Mouse (Mus musculus) liver, postnatal 0 days (tissue): Measurements from ENCODE around the gene Ptk7. TPM values are rescaled to one million over a fixed set of nuclear protein-coding genes. Genes with fewer than 3 reads are reported as not detected.
"Not testable (repeated sequence)": the region's sequence is repeated elsewhere in the genome, so short reads cannot be mapped to it uniquely, and the experiment has no call there.

ENCODE experiments used
- ATAC-seq: fragments of 200-750 bp; cut with Nextera tagmentation; 2 replicates; pipeline ENCODE4 v1.8.0; 2017; ENCODE audit warnings: mild to moderate bottlenecking, moderate library complexity
- DNase-seq: peaks from one replicate; pipeline ENCODE4 v3.0.0-alpha.2; 2016
- H3K27ac ChIP-seq: fragments of 300-500 bp; sonication (generic); 2 replicates; pipeline ENCODE4 v1.5.1; 2014; ENCODE audit warnings: antibody characterized with exemption, moderate library complexity, mild to moderate bottlenecking, low read depth
- H3K27me3 ChIP-seq: fragments of 300-500 bp; sonication (generic); 2 replicates; pipeline ENCODE4 v1.6.1; 2014; ENCODE audit warnings: low read length, control low read depth, mixed read lengths; ENCODE audit not compliant: insufficient read depth
- H3K36me3 ChIP-seq: fragments of 300-500 bp; sonication (generic); replicated peaks from 2 replicates; pipeline ENCODE4 v1.6.1; 2014; ENCODE audit warnings: mild to moderate bottlenecking, control low read depth, low read length, moderate library complexity, mixed read lengths; ENCODE audit not compliant: insufficient read depth
- H3K4me1 ChIP-seq: fragments of 300-500 bp; sonication (generic); 2 replicates; pipeline ENCODE4 v1.6.1; 2014; ENCODE audit warnings: antibody characterized with exemption, mild to moderate bottlenecking, control low read depth; ENCODE audit not compliant: insufficient read depth
- H3K4me2 ChIP-seq: fragments of 300-500 bp; sonication (generic); 2 replicates; pipeline ENCODE4 v1.6.1; 2014; ENCODE audit warnings: low read depth, mild to moderate bottlenecking, low read length, moderate library complexity, mixed read lengths
- H3K4me3 ChIP-seq: fragments of 300-500 bp; sonication (generic); 2 replicates; pipeline ENCODE4 v1.5.1; 2014; ENCODE audit warnings: low read depth, low read length
- H3K9ac ChIP-seq: fragments of 300-500 bp; sonication (generic); replicated peaks from 2 replicates; pipeline ENCODE4 v1.6.1; 2014; ENCODE audit warnings: mild to moderate bottlenecking, moderate library complexity
- H3K9me3 ChIP-seq: fragments of 300-500 bp; sonication (generic); 2 replicates; pipeline ENCODE4 v1.6.1; 2016; ENCODE audit warnings: mild to moderate bottlenecking, control low read depth, low read length, mixed read lengths
- CTCF ChIP-seq: sonication (generic); IDR thresholded peaks from 2 replicates; pipeline ENCODE4 v1.5.1; 2016; ENCODE audit warnings: antibody characterized with exemption, low read depth
- EP300 ChIP-seq: IDR thresholded peaks from 2 replicates; pipeline ENCODE4 v1.6.1; 2016; ENCODE audit warnings: antibody characterized with exemption, low read depth, mild to moderate bottlenecking
- WGBS: fragments of 180-500 bp; shearing (Covaris S2); extraction: QIAGEN DNeasy Blood & Tissue Kit; methylation state at CpG from one replicate; pipeline ENCODE4 v1.1.7; 2014; ENCODE audit not compliant: insufficient replicate concordance; 5-methylcytosine and 5-hydroxymethylcytosine counted together
- polyA plus RNA-seq: library from polyadenylated mRNA; unstranded; fragments of >200 nt; fragmentation: Nextera tagmentation; extraction: Ambion mirVana; gene quantifications from 2 replicates; pipeline ENCODE4 v1.2.1, GENCODE M21; 2015

Ptk7 gene
- polyA plus RNA-seq, 1 experiment from 2014 or later = 3.5 TPM

GRCm38 (mm10) chr17:46559146-46559545 lies 70.2 kb downstream of the Ptk7 start:
- no peak for ATAC-seq
- no peak overlapping the region for H3K9ac ChIP-seq
- WGBS = 79% methylated on average over 6 of the region's 6 CpGs
- TF ChIP-seq EP300 (no peak), CTCF (no peak)
- peaks cover 18% of the 10 kb centered on the region for H3K4me1 ChIP-seq
- H3K27ac ChIP-seq = no peak overlapping the region
- H3K9me3 ChIP-seq = no peaks in the 10 kb centered on the region
- no peaks in the 10 kb centered on the region for H3K36me3 ChIP-seq
- H3K27me3 ChIP-seq = no peaks in the 10 kb centered on the region
- DNase-seq = no peak
- no peak overlapping the region for H3K4me3 ChIP-seq
- H3K4me2 ChIP-seq = no peak overlapping the region

GRCm38 (mm10) chr17:46558151-46558550 lies 71.2 kb downstream of the Ptk7 start:
- no peaks in the 10 kb centered on the region for H3K27me3 ChIP-seq
- H3K4me1 ChIP-seq = peaks cover 27% of the 10 kb centered on the region
- WGBS = 65% methylated on average over 5 of the region's 5 CpGs
- DNase-seq (no peak), ATAC-seq (no peak)
- H3K4me2 ChIP-seq = no peak overlapping the region
- no peak overlapping the region for H3K9ac ChIP-seq
- no peak overlapping the region for H3K4me3 ChIP-seq
- no peaks in the 10 kb centered on the region for H3K9me3 ChIP-seq
- no peak for TF ChIP-seq EP300
- TF ChIP-seq CTCF = no peak
- H3K27ac ChIP-seq = no peak overlapping the region
- no peaks in the 10 kb centered on the region for H3K36me3 ChIP-seq

DNA sequence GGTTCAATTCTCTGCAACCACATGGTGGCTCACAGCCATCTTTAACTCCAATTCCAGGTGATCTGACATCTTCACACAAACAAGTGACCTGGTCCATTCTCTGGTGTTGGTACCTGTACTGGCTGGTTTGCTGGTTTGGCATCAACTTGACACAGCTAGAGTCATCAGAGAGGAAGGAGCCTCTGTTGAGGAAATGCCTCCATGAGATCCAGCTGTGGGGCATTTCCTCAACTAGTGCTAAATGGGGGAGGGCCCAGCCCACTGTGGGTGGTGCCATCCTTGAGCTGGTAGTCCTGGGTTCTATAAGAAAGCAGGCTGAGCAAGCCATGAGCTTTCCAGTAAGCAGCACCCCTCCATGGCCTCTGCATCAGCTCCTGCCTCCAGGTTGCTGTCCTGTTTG lies 72.0 kb downstream of the Ptk7 start:
- not testable (repeated sequence) for H3K27me3 ChIP-seq, DNase-seq, H3K4me2 ChIP-seq, H3K9me3 ChIP-seq, ATAC-seq, H3K27ac ChIP-seq, H3K9ac ChIP-seq, H3K36me3 ChIP-seq, H3K4me3 ChIP-seq
- H3K4me1 ChIP-seq = peaks cover 27% of the 10 kb centered on the region

GRCm38 (mm10) chr17:46556584-46556945 lies 72.7 kb downstream of the Ptk7 start:
- Histone ChIP-seq H3K4me1 (peaks cover 27% of the 10 kb centered on the region), H3K9ac (peak overlapping the region; percentile 58), H3K4me3 (peak overlapping the region; percentile 97), H3K36me3 (peaks cover 9% of the 10 kb centered on the region), H3K27ac (peak overlapping the region; percentile 37), H3K9me3 (no peaks in the 10 kb centered on the region), H3K4me2 (peak overlapping the region; percentile 98), H3K27me3 (no peaks in the 10 kb centered on the region)
- no peak for TF ChIP-seq EP300
- no peak for TF ChIP-seq CTCF
- WGBS = 2% methylated on average over 11 of the region's 11 CpGs
- peak; percentile 3; the same call in 1 of the 2 replicates for ATAC-seq
- DNase-seq = no peak

GRCm38 (mm10) chr17:46555673-46556583 lies 73.4 kb downstream of the Ptk7 start, which contains the start of gene Srf:
Gene Srf, minus strand, starts transcription at chr17:46556175.
- peak within 1 kb of the TSS; percentile 98 for H3K4me2 ChIP-seq
- H3K9ac ChIP-seq = peak within 1 kb of the TSS; percentile 99
- peak within 1 kb of the TSS; percentile 87 for H3K27ac ChIP-seq
- H3K9me3 ChIP-seq = no peaks in the 10 kb centered on the region
- under 1% methylated on average over 79 of the region's 87 CpGs for WGBS
- peaks cover 27% of the 10 kb centered on the region for H3K4me1 ChIP-seq
- H3K36me3 ChIP-seq = peaks cover 15% of the 10 kb centered on the region
- peak; percentile 96 for DNase-seq
- H3K27me3 ChIP-seq = no peaks in the 10 kb centered on the region
- TF ChIP-seq CTCF (peak; percentile 42), EP300 (peak; percentile 61; the same call in 1 of the 2 replicates)
- peak; percentile 96 for ATAC-seq
- H3K4me3 ChIP-seq = peak within 1 kb of the TSS; percentile 97

- Histone ChIP-seq H3K36me3 (peaks cover 23% of the 10 kb centered on the region), H3K9me3 (no peaks in the 10 kb centered on the region), H3K4me1 (peaks cover 27% of the 10 kb centered on the region), H3K27me3 (no peaks in the 10 kb centered on the region), H3K9ac (peak overlapping the region; percentile 99), H3K27ac (peak overlapping the region; percentile 87), H3K4me3 (peak overlapping the region; percentile 97), H3K4me2 (peak overlapping the region; percentile 98)
- DNase-seq (peak; percentile 63), ATAC-seq (peak; percentile 10; the same call in 1 of the 2 replicates)
- WGBS = under 1% methylated on average over 64 of the region's 75 CpGs
- no peak for TF ChIP-seq CTCF
- TF ChIP-seq EP300 = no peak
Observed at GRCm38 (mm10) chr17:46554977-46555672, 74.2 kb downstream of the Ptk7 start.
